Mouse (Mus musculus): ENCODE data around the gene C330021F23Rik. TPM values are rescaled to one million over a fixed set of nuclear protein-coding genes. Genes with fewer than 3 reads are reported as not detected.
A peak's percentile ranks its signal among the peaks of the same experiment; 100 is the strongest.

Gene C330021F23Rik
- total and polyA plus RNA-seq, 3 experiments: 0.39 TPM; not detected in 2

- TF ChIP-seq EP300 (IDR thresholded peaks at IDR 0.05; ENCODE audit: insufficient read depth, low read depth, low read length): no peak
- Histone ChIP-seq H3K27me3 (ENCODE audit: control insufficient read depth, insufficient read depth, low read length) (no peaks in the 10 kb centered on the region), H3K79me2 (replicated peaks; ENCODE audit: control insufficient read depth, insufficient read depth, low read length) (no peaks in the 10 kb centered on the region), H3K4me3 (no peak overlapping the region), H3K27ac (no peak overlapping the region), H3K9ac (ENCODE audit: low read depth, low read length) (no peak overlapping the region), H3K36me3 (ENCODE audit: control insufficient read depth, insufficient read depth, low read length) (no peaks in the 10 kb centered on the region), H3K4me1 (ENCODE audit: control insufficient read depth, insufficient read depth, low read length) (peaks cover 3% of the 10 kb centered on the region; the same call in 1 of the 2 replicates)
- no peak for DNase-seq
- WGBS: 63% methylated on average over 13 of the region's 13 CpGs
- intact Hi-C loops (cut with DNase I): no loop called here
These were observed 35.6 kb downstream of the C330021F23Rik start for GRCm38 (mm10) chr8:3603439-3603838.

- H3K9ac ChIP-seq (ENCODE audit: low read depth, low read length): no peak overlapping the region
- WGBS: 39% methylated on average over 16 of the region's 16 CpGs
- H3K27ac ChIP-seq: no peak overlapping the region
These were observed 38.8 kb downstream of the C330021F23Rik start for GRCm38 (mm10) chr8:3606593-3606992.

GRCm38 (mm10) chr8:3607822-3608221, 40.0 kb downstream of the C330021F23Rik start:
- Histone ChIP-seq H3K4me3 (no peak overlapping the region), H3K79me2 (replicated peaks; ENCODE audit: control insufficient read depth, insufficient read depth, low read length) (no peaks in the 10 kb centered on the region), H3K36me3 (ENCODE audit: control insufficient read depth, insufficient read depth, low read length) (no peaks in the 10 kb centered on the region), H3K9ac (ENCODE audit: low read depth, low read length) (no peak overlapping the region), H3K27ac (no peak overlapping the region), H3K27me3 (ENCODE audit: control insufficient read depth, insufficient read depth, low read length) (no peaks in the 10 kb centered on the region), H3K4me1 (ENCODE audit: control insufficient read depth, insufficient read depth, low read length) (no peaks in the 10 kb centered on the region)
- DNase-seq: no peak
- 84% methylated on average over 7 of the region's 7 CpGs for WGBS
- intact Hi-C loops (cut with DNase I): no loop called here
- TF ChIP-seq EP300 (IDR thresholded peaks at IDR 0.05; ENCODE audit: insufficient read depth, low read depth, low read length) (no peak), CTCF (IDR thresholded peaks at IDR 0.05) (no peak), POLR2A (IDR thresholded peaks at IDR 0.05; ENCODE audit: insufficient read depth, low read depth, low read length) (no peak)

More at GRCm38 (mm10) chr8:3606593-3606992, 38.8 kb downstream of the C330021F23Rik start:
- Histone ChIP-seq H3K4me1 (ENCODE audit: control insufficient read depth, insufficient read depth, low read length) (no peaks in the 10 kb centered on the region), H3K79me2 (replicated peaks; ENCODE audit: control insufficient read depth, insufficient read depth, low read length) (no peaks in the 10 kb centered on the region), H3K27me3 (ENCODE audit: control insufficient read depth, insufficient read depth, low read length) (no peaks in the 10 kb centered on the region), H3K36me3 (ENCODE audit: control insufficient read depth, insufficient read depth, low read length) (no peaks in the 10 kb centered on the region), H3K4me3 (no peak overlapping the region)
- no peak for DNase-seq
- intact Hi-C loops (cut with DNase I): no loop called here
- TF ChIP-seq POLR2A (IDR thresholded peaks at IDR 0.05; ENCODE audit: insufficient read depth, low read depth, low read length) (no peak), CTCF (IDR thresholded peaks at IDR 0.05) (no peak), EP300 (IDR thresholded peaks at IDR 0.05; ENCODE audit: insufficient read depth, low read depth, low read length) (no peak)

GRCm38 (mm10) chr8:3609046-3609815, 41.4 kb downstream of the C330021F23Rik start:
- WGBS: 59% methylated on average over 12 of the region's 12 CpGs
- Histone ChIP-seq H3K9ac (ENCODE audit: low read depth, low read length) (no peak overlapping the region), H3K36me3 (ENCODE audit: control insufficient read depth, insufficient read depth, low read length) (no peaks in the 10 kb centered on the region), H3K4me1 (ENCODE audit: control insufficient read depth, insufficient read depth, low read length) (no peaks in the 10 kb centered on the region), H3K27ac (no peak overlapping the region), H3K4me3 (no peak overlapping the region), H3K79me2 (replicated peaks; ENCODE audit: control insufficient read depth, insufficient read depth, low read length) (no peaks in the 10 kb centered on the region), H3K27me3 (ENCODE audit: control insufficient read depth, insufficient read depth, low read length) (no peaks in the 10 kb centered on the region)
- peak in 1 of 2 experiments; percentile 40 for DNase-seq
- TF ChIP-seq POLR2A (IDR thresholded peaks at IDR 0.05; ENCODE audit: insufficient read depth, low read depth, low read length) (no peak), EP300 (IDR thresholded peaks at IDR 0.05; ENCODE audit: insufficient read depth, low read depth, low read length) (no peak), CTCF (IDR thresholded peaks at IDR 0.05) (no peak)
- intact Hi-C loops (cut with DNase I): no loop called here

GRCm38 (mm10) chr8:3609816-3610150, 42.0 kb downstream of the C330021F23Rik start:
- DNase-seq: no peak
- Histone ChIP-seq H3K36me3 (ENCODE audit: control insufficient read depth, insufficient read depth, low read length) (no peaks in the 10 kb centered on the region), H3K27me3 (ENCODE audit: control insufficient read depth, insufficient read depth, low read length) (no peaks in the 10 kb centered on the region), H3K27ac (no peak overlapping the region), H3K9ac (ENCODE audit: low read depth, low read length) (no peak overlapping the region), H3K79me2 (replicated peaks; ENCODE audit: control insufficient read depth, insufficient read depth, low read length) (no peaks in the 10 kb centered on the region), H3K4me1 (ENCODE audit: control insufficient read depth, insufficient read depth, low read length) (no peaks in the 10 kb centered on the region), H3K4me3 (no peak overlapping the region)
- TF ChIP-seq EP300 (IDR thresholded peaks at IDR 0.05; ENCODE audit: insufficient read depth, low read depth, low read length) (no peak), POLR2A (IDR thresholded peaks at IDR 0.05; ENCODE audit: insufficient read depth, low read depth, low read length) (no peak), CTCF (IDR thresholded peaks at IDR 0.05) (no peak)
- intact Hi-C loops (cut with DNase I): no loop called here
- 91% methylated on average over 6 of the region's 6 CpGs for WGBS

- Histone ChIP-seq H3K27me3 (ENCODE audit: control insufficient read depth, insufficient read depth, low read length) (no peaks in the 10 kb centered on the region), H3K79me2 (replicated peaks; ENCODE audit: control insufficient read depth, insufficient read depth, low read length) (no peaks in the 10 kb centered on the region), H3K9ac (ENCODE audit: low read depth, low read length) (peak within 1 kb of the TSS; percentile 67), H3K27ac (peak within 1 kb of the TSS; percentile 61), H3K36me3 (ENCODE audit: control insufficient read depth, insufficient read depth, low read length) (no peaks in the 10 kb centered on the region), H3K4me3 (peak within 1 kb of the TSS; percentile 84), H3K4me1 (ENCODE audit: control insufficient read depth, insufficient read depth, low read length) (peaks cover 4% of the 10 kb centered on the region)
- WGBS: under 1% methylated on average over 37 of the region's 37 CpGs
- TF ChIP-seq EP300 (IDR thresholded peaks at IDR 0.05; ENCODE audit: insufficient read depth, low read depth, low read length) (peak; percentile 60; the same call in 1 of the 2 replicates), POLR2A (IDR thresholded peaks at IDR 0.05; ENCODE audit: insufficient read depth, low read depth, low read length) (peak; percentile 83), CTCF (IDR thresholded peaks at IDR 0.05) (no peak)
- intact Hi-C loops (cut with DNase I): loop anchor here (2.0 to 5.0 kb wide), 3 partner anchors 55 to 104 kb away; partner anchors contain the start of genes Pnpla6 and Trappc5
- DNase-seq: peak; percentile 98
These were observed 53.6 kb downstream of the C330021F23Rik start, which contains the start of the genes Xab2 and Pet100 for GRCm38 (mm10) chr8:3621199-3621970. Gene Xab2, minus strand, starts transcription at chr8:3621316. Gene Pet100, plus strand, starts transcription at chr8:3621548.
